Mouse (Mus musculus) mouse embryonic stem cell (cell line): Measurements from ENCODE around the gene Man1a2.

Experiments used
- in situ Hi-C, 2 experiments: fragments of 300-500 bp; cut with MboI; formaldehyde crosslinking; loops; 1 replicate in 1 of 2; 3 replicates in 1 of 2; pipeline ENCODE4 v1.14.3; 2019 to 2020; ENCODE audit warnings: low sequenced_read_pairs in 2 of 2, low pct_unique_long_range_greater_than_20kb in 1 of 2, mixed read lengths in 1 of 2; ENCODE audit not compliant: unreplicated experiment in 1 of 2

Man1a2 gene

GRCm38 (mm10) chr3:100685087-100685762 lies at the start of gene Man1a2:
Man1a2 (minus strand) TSS chr3:100685503.
- in situ Hi-C loops = no loop called here

GRCm38 (mm10) chr3:100734482-100735154 lies 49.3 kb upstream of the Man1a2 start:
- in situ Hi-C loops = no loop called here

- in situ Hi-C loops = no loop called here
Measured at GRCm38 (mm10) chr3:100731896-100732295, 46.6 kb upstream of the Man1a2 start.

- in situ Hi-C loops = no loop called here
Measured at GRCm38 (mm10) chr3:100731347-100731746, 46.0 kb upstream of the Man1a2 start.

GRCm38 (mm10) chr3:100728008-100728712 lies 42.9 kb upstream of the Man1a2 start:
- in situ Hi-C loops = no loop called here

GRCm38 (mm10) chr3:100725960-100726674 lies 40.8 kb upstream of the Man1a2 start:
- in situ Hi-C loops = no loop called here

GRCm38 (mm10) chr3:100720786-100721300 lies 35.5 kb upstream of the Man1a2 start:
- in situ Hi-C loops = no loop called here

GRCm38 (mm10) chr3:100716241-100716640 lies 30.9 kb upstream of the Man1a2 start:
- in situ Hi-C loops = no loop called here

- in situ Hi-C loops = no loop called here
Measured at GRCm38 (mm10) chr3:100715367-100715766, 30.1 kb upstream of the Man1a2 start.

GRCm38 (mm10) chr3:100713142-100714005 lies 28.1 kb upstream of the Man1a2 start:
- in situ Hi-C loops = no loop called here

- in situ Hi-C loops = no loop called here
Measured at GRCm38 (mm10) chr3:100712140-100712539, 26.8 kb upstream of the Man1a2 start.

- in situ Hi-C loops = no loop called here
Measured at GRCm38 (mm10) chr3:100711486-100711885, 26.2 kb upstream of the Man1a2 start.

- in situ Hi-C loops = no loop called here
Measured at GRCm38 (mm10) chr3:100707117-100707516, 21.8 kb upstream of the Man1a2 start.

- in situ Hi-C loops = no loop called here
Measured at GRCm38 (mm10) chr3:100705128-100705667, 19.9 kb upstream of the Man1a2 start.

GRCm38 (mm10) chr3:100703847-100704644 lies 18.7 kb upstream of the Man1a2 start:
- in situ Hi-C loops = no loop called here

GRCm38 (mm10) chr3:100702875-100703846 lies 17.9 kb upstream of the Man1a2 start:
- in situ Hi-C loops = no loop called here
